Mouse (Mus musculus): ENCODE measurements around the gene Atp6v0e2. TPM values are rescaled to one million over a fixed set of nuclear protein-coding genes. Genes with fewer than 3 reads are reported as not detected.
A peak's percentile ranks its signal among the peaks of the same experiment; 100 is the strongest.

Gene Atp6v0e2
- 199 and 211 TPM in 2 replicates for polyA plus RNA-seq (2015; fragmentation: Nextera tagmentation; extraction: Ambion mirVana)

DNA sequence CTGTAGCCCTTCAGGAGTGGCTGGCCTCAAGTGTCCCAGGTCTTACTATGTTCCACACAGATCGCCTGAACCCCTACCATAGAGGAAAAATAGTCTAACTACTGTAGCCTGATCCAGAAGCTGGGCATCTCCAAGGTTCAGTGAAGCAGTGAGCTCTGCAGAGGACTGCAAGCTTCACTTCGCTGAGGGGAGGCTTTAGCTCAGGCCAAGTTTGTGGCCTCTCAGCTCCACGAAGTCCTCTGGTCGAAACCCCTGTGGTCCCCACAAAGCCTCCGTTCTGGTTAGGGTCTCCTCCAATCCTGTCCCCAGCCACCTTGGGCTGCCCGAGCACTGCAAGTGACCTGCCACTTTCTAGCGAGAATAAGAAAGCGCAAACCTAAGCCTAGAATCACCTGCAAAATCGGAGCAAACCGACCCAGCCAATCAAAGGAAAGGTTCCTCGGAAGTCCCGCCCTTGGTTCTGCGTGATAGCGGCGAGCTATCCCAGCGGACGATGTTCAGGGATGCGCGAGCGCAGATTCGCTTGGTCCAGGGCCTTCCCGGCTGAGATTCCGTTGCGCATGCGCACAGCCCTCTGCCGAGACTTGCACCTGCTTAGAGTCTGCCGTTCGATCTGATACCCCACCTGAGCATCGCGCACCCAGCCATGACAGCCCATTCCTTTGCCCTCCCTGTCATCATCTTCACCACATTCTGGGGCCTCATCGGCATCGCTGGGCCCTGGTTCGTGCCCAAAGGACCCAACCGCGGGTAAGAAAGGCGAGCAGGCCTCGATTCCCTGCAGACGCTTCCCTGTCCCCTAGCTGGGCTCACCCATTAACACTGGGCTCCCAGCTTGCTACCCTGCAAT lies at the start of gene Atp6v0e2:
Atp6v0e2 (plus strand) TSS at position 511 of the 850 bp plus-strand sequence.
- peak within 1 kb of the TSS; percentile 97 for H3K9ac ChIP-seq (replicated peaks)
- peak within 1 kb of the TSS; percentile 83 for H3K27ac ChIP-seq (replicated peaks)
- no peaks in the 10 kb centered on the region for H3K9me3 ChIP-seq
- WGBS = 2% methylated on average over 38 of the region's 38 CpGs
- H3K27me3 ChIP-seq = no peaks in the 10 kb centered on the region
- peak within 1 kb of the TSS; percentile 81 for H3K4me3 ChIP-seq
- H3K4me1 ChIP-seq = peaks cover 26% of the 10 kb centered on the region
- peak within 1 kb of the TSS; percentile 88 for H3K4me2 ChIP-seq (replicated peaks)
- ATAC-seq (replicated peaks) = peak; percentile 97
- H3K36me3 ChIP-seq = peaks cover 17% of the 10 kb centered on the region

GRCm38 (mm10) chr6:48487747-48488725 lies 49.4 kb upstream of the Atp6v0e2 start:
- 13% methylated on average over 25 of the region's 25 CpGs for WGBS

DNA sequence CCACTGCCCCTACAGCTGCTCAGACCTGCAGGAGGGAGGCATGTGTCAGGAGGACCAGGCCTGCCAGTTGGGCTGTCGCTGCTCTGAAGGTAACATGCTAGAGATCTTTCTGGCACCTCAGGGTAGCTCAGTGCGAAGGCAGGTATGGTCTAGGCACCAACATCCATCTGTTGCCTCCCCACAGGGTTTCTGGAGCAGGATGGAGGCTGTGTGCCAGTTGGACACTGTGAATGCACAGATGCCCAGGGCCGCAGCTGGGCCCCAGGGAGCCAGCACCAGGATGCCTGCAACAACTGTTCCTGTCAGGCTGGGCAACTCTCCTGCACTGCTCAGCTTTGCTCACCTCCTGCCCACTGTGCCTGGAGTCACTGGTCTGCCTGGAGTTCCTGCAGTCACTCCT lies 47.7 kb upstream of the Atp6v0e2 start:
- no peak; the same call in 1 of the 2 replicates for ATAC-seq (replicated peaks)
- no peak overlapping the region for H3K4me3 ChIP-seq
- WGBS = 74% methylated on average over 3 of the region's 3 CpGs

More at GRCm38 (mm10) chr6:48487747-48488725, 49.4 kb upstream of the Atp6v0e2 start:
- 0 out of 2 replicates have a peak, but pooled peaks have one; percentile 27 for ATAC-seq (replicated peaks)
- no peaks in the 10 kb centered on the region for H3K27me3 ChIP-seq
- H3K4me1 ChIP-seq = peaks cover 4% of the 10 kb centered on the region
- H3K27ac ChIP-seq (replicated peaks) = no peak overlapping the region
- no peaks in the 10 kb centered on the region for H3K9me3 ChIP-seq
- H3K9ac ChIP-seq (replicated peaks) = no peak overlapping the region
- no peaks in the 10 kb centered on the region for H3K36me3 ChIP-seq
- H3K4me3 ChIP-seq = no peak overlapping the region
- peak overlapping the region; percentile 29; the same call in 1 of the 2 replicates for H3K4me2 ChIP-seq (replicated peaks)

DNA sequence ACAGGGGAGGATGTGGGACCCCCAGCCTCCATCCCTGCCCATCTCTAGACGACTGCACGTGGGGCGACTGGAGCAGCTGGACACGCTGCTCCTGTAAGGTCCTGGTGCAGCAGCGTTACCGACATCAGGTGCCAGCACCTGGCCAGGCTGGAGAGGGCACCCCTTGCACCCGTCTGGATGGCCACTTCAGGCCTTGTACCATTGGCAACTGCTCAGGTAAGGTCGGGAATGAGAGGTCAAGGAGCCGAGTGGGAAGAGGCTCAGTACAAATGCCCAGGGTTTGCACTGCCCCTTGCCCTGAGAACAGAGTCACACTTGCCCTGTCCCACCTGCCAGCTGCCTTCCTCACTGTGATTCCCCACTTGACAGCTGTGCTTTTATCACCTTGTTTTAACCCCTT lies 46.1 kb upstream of the Atp6v0e2 start:
- 70% methylated on average over 9 of the region's 9 CpGs for WGBS
- no peak for ATAC-seq (replicated peaks)

More for the DNA sequence above, 47.7 kb upstream of the Atp6v0e2 start:
- H3K4me1 ChIP-seq = peaks cover 4% of the 10 kb centered on the region
- no peaks in the 10 kb centered on the region for H3K27me3 ChIP-seq
- H3K9me3 ChIP-seq = no peaks in the 10 kb centered on the region
- H3K9ac ChIP-seq (replicated peaks) = no peak overlapping the region
- no peak overlapping the region for H3K27ac ChIP-seq (replicated peaks)
- H3K4me2 ChIP-seq (replicated peaks) = no peak overlapping the region
- no peaks in the 10 kb centered on the region for H3K36me3 ChIP-seq

GRCm38 (mm10) chr6:48493136-48493730 lies 44.2 kb upstream of the Atp6v0e2 start:
- no peak overlapping the region for H3K4me3 ChIP-seq
- ATAC-seq (replicated peaks) = no peak
- H3K4me2 ChIP-seq (replicated peaks) = no peak overlapping the region
- H3K36me3 ChIP-seq = no peaks in the 10 kb centered on the region
- 6% methylated on average over 8 of the region's 8 CpGs for WGBS
- no peaks in the 10 kb centered on the region for H3K4me1 ChIP-seq
- no peak overlapping the region for H3K9ac ChIP-seq (replicated peaks)
- no peaks in the 10 kb centered on the region for H3K9me3 ChIP-seq
- H3K27ac ChIP-seq (replicated peaks) = no peak overlapping the region
- H3K27me3 ChIP-seq = no peaks in the 10 kb centered on the region

More for the DNA sequence above, 46.1 kb upstream of the Atp6v0e2 start:
- Histone ChIP-seq H3K27ac (replicated peaks) (no peak overlapping the region), H3K4me3 (no peak overlapping the region), H3K9ac (replicated peaks) (no peak overlapping the region), H3K4me1 (peaks cover 4% of the 10 kb centered on the region), H3K9me3 (no peaks in the 10 kb centered on the region), H3K27me3 (no peaks in the 10 kb centered on the region), H3K36me3 (no peaks in the 10 kb centered on the region), H3K4me2 (replicated peaks) (no peak overlapping the region)

- ATAC-seq (replicated peaks) = no peak
- no peaks in the 10 kb centered on the region for H3K4me1 ChIP-seq
- WGBS = 94% methylated on average over 4 of the region's 4 CpGs
These were observed 39.9 kb upstream of the Atp6v0e2 start for GRCm38 (mm10) chr6:48497521-48497920.

GRCm38 (mm10) chr6:48503847-48504240 lies 33.6 kb upstream of the Atp6v0e2 start:
- ATAC-seq (replicated peaks) = peak; percentile 73
- Histone ChIP-seq H3K9ac (replicated peaks) (no peak overlapping the region), H3K36me3 (no peaks in the 10 kb centered on the region), H3K27me3 (no peaks in the 10 kb centered on the region), H3K4me3 (peak overlapping the region; percentile 65), H3K27ac (replicated peaks) (no peak overlapping the region), H3K4me2 (replicated peaks) (peak overlapping the region; percentile 64; the same call in 1 of the 2 replicates), H3K4me1 (peaks cover 10% of the 10 kb centered on the region), H3K9me3 (no peaks in the 10 kb centered on the region)
- 8% methylated on average over 2 of the region's 2 CpGs for WGBS

More at GRCm38 (mm10) chr6:48497521-48497920, 39.9 kb upstream of the Atp6v0e2 start:
- H3K36me3 ChIP-seq = no peaks in the 10 kb centered on the region
- no peak overlapping the region for H3K9ac ChIP-seq (replicated peaks)
- H3K4me2 ChIP-seq (replicated peaks) = no peak overlapping the region
- no peak overlapping the region for H3K27ac ChIP-seq (replicated peaks)
- H3K9me3 ChIP-seq = no peaks in the 10 kb centered on the region
- no peak overlapping the region for H3K4me3 ChIP-seq
- no peaks in the 10 kb centered on the region for H3K27me3 ChIP-seq

GRCm38 (mm10) chr6:48504241-48504854 lies 33.1 kb upstream of the Atp6v0e2 start:
- Histone ChIP-seq H3K36me3 (no peaks in the 10 kb centered on the region), H3K4me3 (peak overlapping the region; percentile 65), H3K9ac (replicated peaks) (peak overlapping the region; percentile 67), H3K4me1 (peaks cover 10% of the 10 kb centered on the region), H3K9me3 (no peaks in the 10 kb centered on the region), H3K27me3 (no peaks in the 10 kb centered on the region), H3K27ac (replicated peaks) (peak overlapping the region; percentile 60; the same call in 1 of the 2 replicates), H3K4me2 (replicated peaks) (peak overlapping the region; percentile 64)
- peak; percentile 98 for ATAC-seq (replicated peaks)
- under 1% methylated on average over 26 of the region's 26 CpGs for WGBS

DNA sequence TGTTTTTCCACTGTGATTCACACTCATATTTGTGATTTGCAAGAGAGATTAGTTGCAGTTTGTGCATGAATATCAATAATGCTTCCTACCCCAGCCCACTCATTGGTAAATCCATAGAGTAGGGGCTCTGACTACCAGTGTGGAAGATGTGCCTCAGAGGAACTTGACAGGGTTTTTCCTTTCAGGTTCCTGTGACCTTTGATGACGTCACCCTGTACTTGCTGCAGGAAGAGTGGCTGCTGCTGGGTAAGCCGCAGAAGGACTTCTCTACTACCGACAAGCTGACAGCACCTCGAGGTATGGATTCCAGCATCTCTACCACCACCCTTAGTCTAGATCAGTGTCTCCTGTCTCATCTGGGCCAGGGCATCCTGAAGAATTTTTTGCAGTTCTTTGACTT lies 29.3 kb upstream of the Atp6v0e2 start:
- Histone ChIP-seq H3K36me3 (peaks cover 3% of the 10 kb centered on the region; the same call in 1 of the 2 replicates), H3K27me3 (no peaks in the 10 kb centered on the region), H3K4me2 (replicated peaks) (no peak overlapping the region), H3K4me1 (peaks cover 10% of the 10 kb centered on the region), H3K27ac (replicated peaks) (no peak overlapping the region), H3K9me3 (no peaks in the 10 kb centered on the region), H3K9ac (replicated peaks) (no peak overlapping the region), H3K4me3 (no peak overlapping the region)
- ATAC-seq (replicated peaks) = no peak
- 79% methylated on average over 4 of the region's 4 CpGs for WGBS

DNA sequence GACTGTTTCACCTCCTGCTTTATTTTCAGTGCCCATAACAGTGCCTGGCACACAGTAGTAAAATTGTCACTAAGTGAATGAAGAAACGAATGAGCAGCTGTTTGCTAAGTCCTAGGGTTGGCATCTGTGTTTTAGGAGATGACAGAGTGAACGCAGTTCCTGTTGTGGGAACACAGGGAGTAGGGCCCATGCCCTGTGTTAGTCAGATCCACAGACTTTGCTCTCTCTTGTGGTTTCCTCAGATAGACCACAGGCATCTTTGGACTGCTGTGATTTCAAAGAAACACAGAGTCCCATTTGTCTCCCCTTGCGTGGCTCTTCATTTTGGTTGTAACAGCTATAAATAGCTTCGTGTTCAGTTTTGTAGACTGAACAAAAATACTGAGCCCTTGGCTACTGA lies 27.0 kb upstream of the Atp6v0e2 start:
- WGBS = 89% methylated on average over 4 of the region's 4 CpGs
- Histone ChIP-seq H3K27ac (replicated peaks) (no peak overlapping the region), H3K4me3 (no peak overlapping the region), H3K4me1 (peaks cover 1% of the 10 kb centered on the region; the same call in 1 of the 2 replicates), H3K36me3 (peaks cover 8% of the 10 kb centered on the region; the same call in 1 of the 2 replicates), H3K9ac (replicated peaks) (no peak overlapping the region), H3K27me3 (no peaks in the 10 kb centered on the region), H3K4me2 (replicated peaks) (no peak overlapping the region), H3K9me3 (no peaks in the 10 kb centered on the region)
- ATAC-seq (replicated peaks) = no peak

DNA sequence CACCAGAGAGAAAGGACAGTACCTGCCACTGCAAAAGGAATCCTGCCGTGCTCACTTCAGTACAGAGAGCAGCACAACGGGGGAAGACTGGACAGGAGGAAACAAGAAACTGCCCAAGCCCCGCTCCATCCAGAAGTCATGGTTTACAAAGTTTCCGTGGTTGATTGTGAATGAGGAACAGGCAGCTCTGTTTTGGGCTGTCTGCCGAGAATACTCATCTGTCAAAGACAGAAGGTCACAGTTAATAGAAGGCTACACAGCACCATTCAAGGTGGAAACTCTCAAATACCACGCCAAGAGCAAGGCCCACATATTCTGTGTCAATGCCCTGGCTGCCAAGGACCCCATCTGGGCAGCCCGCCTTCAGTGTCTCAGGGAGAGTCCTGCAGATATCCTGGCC lies 25.6 kb upstream of the Atp6v0e2 start:
- H3K36me3 ChIP-seq = peaks cover 20% of the 10 kb centered on the region

More for the DNA sequence above, 25.6 kb upstream of the Atp6v0e2 start:
- ATAC-seq (replicated peaks) = no peak
- H3K27ac ChIP-seq (replicated peaks) = no peak overlapping the region
- no peak overlapping the region for H3K9ac ChIP-seq (replicated peaks)
- H3K4me2 ChIP-seq (replicated peaks) = no peak overlapping the region
- WGBS = 87% methylated on average over 7 of the region's 7 CpGs
- H3K4me3 ChIP-seq = no peak overlapping the region
- H3K4me1 ChIP-seq = no peaks in the 10 kb centered on the region
- no peaks in the 10 kb centered on the region for H3K27me3 ChIP-seq
- no peaks in the 10 kb centered on the region for H3K9me3 ChIP-seq
